Mouse (Mus musculus) embryonic facial prominence, embryonic 10.5 days (tissue): ENCODE results near the gene Vezt. TPM values are rescaled to one million over a fixed set of nuclear protein-coding genes. Genes with fewer than 3 reads are reported as not detected.

Experiments used
- DNase-seq: peaks from one replicate; pipeline ENCODE4 v3.0.0-alpha.2; 2017; ENCODE audit warnings: low spot score
- H3K27ac ChIP-seq: fragments of 300-500 bp; sonication (generic); replicated peaks from 2 replicates; pipeline ENCODE4 v1.5.1; 2016; ENCODE audit warnings: mild to moderate bottlenecking
- H3K27me3 ChIP-seq: fragments of 300-500 bp; sonication (generic); replicated peaks from 2 replicates; pipeline ENCODE4 v1.6.1; 2016; ENCODE audit warnings: low read depth, mild to moderate bottlenecking; ENCODE audit not compliant: poor library complexity, severe bottlenecking
- H3K36me3 ChIP-seq: fragments of 300-500 bp; sonication (generic); replicated peaks from 2 replicates; pipeline ENCODE4 v1.6.1; 2016; ENCODE audit warnings: mild to moderate bottlenecking, moderate library complexity
- H3K4me1 ChIP-seq: fragments of 300-500 bp; sonication (generic); 2 replicates; pipeline ENCODE4 v1.6.1; 2016
- H3K4me3 ChIP-seq: fragments of 300-500 bp; sonication (generic); 2 replicates; pipeline ENCODE4 v1.5.1; 2016; ENCODE audit warnings: mild to moderate bottlenecking, moderate library complexity
- H3K9me3 ChIP-seq: fragments of 300-500 bp; sonication (generic); 2 replicates; pipeline ENCODE4 v1.6.1; 2016; ENCODE audit warnings: mild to moderate bottlenecking
- WGBS: fragments of 180-500 bp; shearing (Covaris S2); methylation state at CpG from one replicate; pipeline ENCODE4 v1.1.7; 2016; 5-methylcytosine and 5-hydroxymethylcytosine counted together
- polyA plus RNA-seq: library from polyadenylated mRNA; unstranded; fragments of >200 nt; fragmentation: Nextera tagmentation; extraction: Ambion mirVana; gene quantifications from 2 replicates; pipeline ENCODE4 v1.2.1, GENCODE M21; 2016

Gene Vezt
- polyA plus RNA-seq, 1 experiment from 2014 or later: 24.8 TPM

- Histone ChIP-seq H3K4me3 (no peak overlapping the region), H3K4me1 (peaks cover 16% of the 10 kb centered on the region), H3K36me3 (no peaks in the 10 kb centered on the region), H3K9me3 (no peaks in the 10 kb centered on the region), H3K27ac (no peak overlapping the region), H3K27me3 (peaks cover 11% of the 10 kb centered on the region; the same call in 1 of the 2 replicates)
- DNase-seq: no peak
- 69% methylated on average over 2 of the region's 2 CpGs for WGBS
Measured at GRCm38 (mm10) chr10:93916778-93917177, 118.8 kb downstream of the Vezt start.

- no peaks in the 10 kb centered on the region for H3K36me3 ChIP-seq
- WGBS: 32% methylated on average over 11 of the region's 11 CpGs
- peak overlapping the region; percentile 36 for H3K27ac ChIP-seq
- DNase-seq: peak; percentile 39
- H3K27me3 ChIP-seq: peaks cover 11% of the 10 kb centered on the region; the same call in 1 of the 2 replicates
- H3K4me3 ChIP-seq: peak overlapping the region; percentile 16; the same call in 1 of the 2 replicates
- H3K4me1 ChIP-seq: peaks cover 16% of the 10 kb centered on the region
- no peaks in the 10 kb centered on the region for H3K9me3 ChIP-seq
Measured at GRCm38 (mm10) chr10:93915531-93916275, 119.9 kb downstream of the Vezt start.

- no peak for DNase-seq
- Histone ChIP-seq H3K4me3 (no peak overlapping the region), H3K27ac (no peak overlapping the region), H3K9me3 (no peaks in the 10 kb centered on the region), H3K27me3 (peaks cover 11% of the 10 kb centered on the region; the same call in 1 of the 2 replicates), H3K4me1 (peaks cover 27% of the 10 kb centered on the region), H3K36me3 (no peaks in the 10 kb centered on the region)
- WGBS: 88% methylated on average over 5 of the region's 5 CpGs
Measured at GRCm38 (mm10) chr10:93913525-93913924, 122.1 kb downstream of the Vezt start.

GRCm38 (mm10) chr10:93912917-93913316 is 122.7 kb downstream of the Vezt start:
- DNase-seq: no peak
- peaks cover 27% of the 10 kb centered on the region for H3K4me1 ChIP-seq
- WGBS: 88% methylated on average over 1 of the region's 1 CpGs
- no peak overlapping the region for H3K4me3 ChIP-seq
- no peaks in the 10 kb centered on the region for H3K9me3 ChIP-seq
- no peaks in the 10 kb centered on the region for H3K36me3 ChIP-seq
- H3K27ac ChIP-seq: no peak overlapping the region
- H3K27me3 ChIP-seq: peaks cover 11% of the 10 kb centered on the region; the same call in 1 of the 2 replicates

DNA sequence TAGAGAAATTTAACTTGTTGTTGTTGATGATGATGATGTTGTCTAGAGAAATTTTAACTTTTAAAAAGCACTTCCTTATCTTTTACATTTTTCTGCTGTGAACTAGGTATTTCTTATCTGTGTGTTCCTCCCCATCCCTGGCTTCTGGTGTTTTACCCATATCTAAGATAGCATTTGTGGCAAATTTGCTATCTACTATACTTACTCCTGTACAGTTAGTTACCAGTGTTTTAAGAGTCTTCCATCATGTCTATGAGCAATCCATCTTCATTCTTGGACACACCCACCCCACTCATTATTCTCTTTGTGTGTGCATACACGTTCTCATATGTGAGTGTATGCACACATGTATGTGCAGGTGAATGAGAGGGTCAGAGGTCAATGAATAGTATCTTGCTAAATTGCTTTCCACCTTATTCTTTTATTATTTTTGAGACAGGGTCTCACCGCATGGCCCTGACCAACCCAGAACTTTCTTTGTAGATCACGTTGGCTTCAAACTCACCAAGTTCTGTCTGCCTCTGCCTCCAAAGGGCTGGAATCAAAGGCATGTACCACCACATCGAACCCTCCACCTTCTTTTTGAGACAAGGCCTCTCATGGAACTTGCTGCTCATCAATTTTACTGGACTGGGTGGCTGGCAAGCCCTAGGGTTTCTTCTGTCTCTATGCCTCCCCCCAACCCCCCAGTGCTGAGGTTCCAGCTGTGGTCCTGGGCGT is 123.3 kb downstream of the Vezt start:
- no peak overlapping the region for H3K4me3 ChIP-seq
- peaks cover 32% of the 10 kb centered on the region for H3K4me1 ChIP-seq
- H3K9me3 ChIP-seq: no peaks in the 10 kb centered on the region
- no peak overlapping the region for H3K27ac ChIP-seq
- no peak for DNase-seq
- WGBS: 91% methylated on average over 5 of the region's 5 CpGs
- peaks cover 11% of the 10 kb centered on the region; the same call in 1 of the 2 replicates for H3K27me3 ChIP-seq
- no peaks in the 10 kb centered on the region for H3K36me3 ChIP-seq

GRCm38 (mm10) chr10:93911326-93911725 is 124.3 kb downstream of the Vezt start:
- DNase-seq: no peak
- Histone ChIP-seq H3K9me3 (no peaks in the 10 kb centered on the region), H3K27ac (no peak overlapping the region), H3K4me1 (peaks cover 41% of the 10 kb centered on the region), H3K27me3 (peaks cover 11% of the 10 kb centered on the region; the same call in 1 of the 2 replicates), H3K36me3 (no peaks in the 10 kb centered on the region), H3K4me3 (no peak overlapping the region)
- whole genome bisulfite sequencing: 84% methylated on average over 5 of the region's 5 CpGs

- Histone ChIP-seq H3K4me1 (peaks cover 31% of the 10 kb centered on the region), H3K27me3 (peaks cover 7% of the 10 kb centered on the region; the same call in 1 of the 2 replicates), H3K27ac (no peak overlapping the region), H3K4me3 (no peak overlapping the region), H3K36me3 (no peaks in the 10 kb centered on the region), H3K9me3 (no peaks in the 10 kb centered on the region)
- 35% methylated on average over 5 of the region's 5 CpGs for WGBS
- DNase-seq: peak; percentile 48
Measured at GRCm38 (mm10) chr10:93909811-93910446, 125.7 kb downstream of the Vezt start.

GRCm38 (mm10) chr10:93909015-93909414 is 126.6 kb downstream of the Vezt start:
- H3K9me3 ChIP-seq: no peaks in the 10 kb centered on the region
- 93% methylated on average over 1 of the region's 1 CpGs for WGBS

DNA sequence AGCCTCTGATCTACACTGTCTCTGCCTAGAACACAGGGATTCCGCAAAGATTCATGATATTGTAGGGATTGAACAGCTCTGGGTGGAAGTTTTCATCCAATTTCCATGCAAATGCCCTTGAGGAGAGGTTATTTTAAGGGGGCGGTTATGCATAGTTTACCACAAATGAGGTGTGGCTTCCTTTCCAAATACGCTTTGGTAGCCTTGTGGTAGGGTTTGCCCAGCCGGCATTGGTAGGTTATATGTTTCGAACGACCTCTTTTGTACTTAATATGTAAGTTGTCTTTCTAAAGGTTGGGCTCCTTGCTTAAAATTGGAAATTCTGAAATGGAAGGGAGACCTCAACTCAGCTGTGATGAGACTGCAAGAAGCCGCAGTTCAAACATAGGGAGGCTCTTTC is 127.1 kb downstream of the Vezt start:
- no peak for DNase-seq
- H3K27me3 ChIP-seq: no peaks in the 10 kb centered on the region
- WGBS: 93% methylated on average over 7 of the region's 7 CpGs
- peaks cover 30% of the 10 kb centered on the region for H3K4me1 ChIP-seq
- no peaks in the 10 kb centered on the region for H3K9me3 ChIP-seq
- no peaks in the 10 kb centered on the region for H3K36me3 ChIP-seq
- no peak overlapping the region for H3K4me3 ChIP-seq
- H3K27ac ChIP-seq: no peak overlapping the region

More at GRCm38 (mm10) chr10:93909015-93909414, 126.6 kb downstream of the Vezt start:
- Histone ChIP-seq H3K27ac (no peak overlapping the region), H3K4me3 (no peak overlapping the region), H3K4me1 (peaks cover 30% of the 10 kb centered on the region), H3K36me3 (no peaks in the 10 kb centered on the region), H3K27me3 (no peaks in the 10 kb centered on the region)
- no peak for DNase-seq

DNA sequence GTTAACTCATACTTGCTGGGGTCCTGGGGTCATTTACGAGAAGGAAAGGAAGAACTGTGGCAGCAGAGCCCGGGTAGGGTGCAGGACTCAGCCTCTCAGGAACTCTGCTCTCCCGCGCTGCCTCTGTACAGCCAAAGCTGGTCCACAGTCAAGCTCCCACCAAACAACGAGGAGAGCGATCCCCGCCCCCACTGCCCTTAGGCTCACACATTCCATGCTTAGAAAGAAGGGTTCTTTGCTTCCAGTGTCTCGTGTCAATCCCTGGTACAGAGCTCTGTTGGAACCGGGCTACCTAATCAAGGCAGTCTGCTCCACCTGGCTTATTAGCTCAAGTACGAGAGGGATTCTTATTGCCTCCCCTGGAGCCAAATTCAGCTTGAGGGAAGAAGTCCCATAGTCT is 128.2 kb downstream of the Vezt start:
- H3K4me1 ChIP-seq: peaks cover 30% of the 10 kb centered on the region
- no peaks in the 10 kb centered on the region for H3K27me3 ChIP-seq
- no peaks in the 10 kb centered on the region for H3K9me3 ChIP-seq
- DNase-seq: peak; percentile 60
- no peak overlapping the region for H3K4me3 ChIP-seq
- WGBS: 31% methylated on average over 10 of the region's 10 CpGs
- no peaks in the 10 kb centered on the region for H3K36me3 ChIP-seq
- H3K27ac ChIP-seq: no peak overlapping the region; the same call in 1 of the 2 replicates

- Histone ChIP-seq H3K27me3 (no peaks in the 10 kb centered on the region), H3K27ac (no peak overlapping the region), H3K4me1 (no peaks in the 10 kb centered on the region), H3K36me3 (no peaks in the 10 kb centered on the region), H3K9me3 (no peaks in the 10 kb centered on the region), H3K4me3 (no peak overlapping the region)
- DNase-seq: no peak
- WGBS: 91% methylated on average over 11 of the region's 11 CpGs
Measured at GRCm38 (mm10) chr10:93899907-93900306, 135.7 kb downstream of the Vezt start.

GRCm38 (mm10) chr10:93899303-93899702 is 136.3 kb downstream of the Vezt start:
- Histone ChIP-seq H3K9me3 (no peaks in the 10 kb centered on the region), H3K27me3 (no peaks in the 10 kb centered on the region), H3K36me3 (no peaks in the 10 kb centered on the region), H3K4me1 (no peaks in the 10 kb centered on the region), H3K4me3 (no peak overlapping the region), H3K27ac (no peak overlapping the region)
- 72% methylated on average over 2 of the region's 2 CpGs for WGBS
- no peak for DNase-seq
